Mouse (Mus musculus): ENCODE measurements at regions not wholly inside any gene's neighbourhood (a gene's known extent, or its start where the extent isn't known, plus 50 kb on each side); places are given as distances from the start of the nearest gene placed in this dataset.

GRCm38 (mm10) chr11:56442381-56442780 is 401.6 kb upstream of the Nmur2 start:
- no peak for DNase-seq

- DNase-seq, result no peak
These were observed 400.3 kb upstream of the Nmur2 start for GRCm38 (mm10) chr11:56441071-56441470.

DNA sequence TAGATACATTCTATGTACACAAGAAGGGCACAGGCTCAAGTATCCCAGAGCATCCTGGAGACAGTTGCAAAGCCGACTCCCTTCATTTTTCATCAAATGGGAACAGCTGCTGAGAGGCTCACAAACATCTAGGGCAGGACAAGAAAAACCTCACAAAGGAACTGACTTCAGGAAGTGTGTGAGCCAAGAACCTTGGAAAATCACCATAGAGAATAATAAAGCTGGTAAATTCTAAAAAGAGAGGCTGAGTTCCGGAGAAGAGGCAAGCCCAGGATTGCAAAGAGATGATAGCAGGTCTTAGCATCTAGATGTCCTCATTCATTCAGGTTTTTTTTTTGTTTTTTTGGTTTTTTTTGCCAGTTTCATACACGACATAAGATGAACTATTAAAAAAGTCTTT is 390.3 kb upstream of the Nmur2 start:
- DNase-seq, result peak; percentile 8

- no peak for DNase-seq
These were observed 344.0 kb upstream of the Nmur2 start for GRCm38 (mm10) chr11:56384761-56385160.

- DNase-seq, result peak; percentile 28
These were observed 336.7 kb upstream of the Nmur2 start for GRCm38 (mm10) chr11:56377535-56377934.

- DNase-seq, result no peak
These were observed 333.5 kb upstream of the Nmur2 start for GRCm38 (mm10) chr11:56374329-56374728.

GRCm38 (mm10) chr11:56373624-56374023 is 332.8 kb upstream of the Nmur2 start:
- no peak for DNase-seq

GRCm38 (mm10) chr11:56357690-56358089 is 316.9 kb upstream of the Nmur2 start:
- no peak for DNase-seq

GRCm38 (mm10) chr11:56351798-56352366 is 311.1 kb upstream of the Nmur2 start:
- no peak for DNase-seq

- DNase-seq, result no peak
These were observed 310.4 kb upstream of the Nmur2 start for GRCm38 (mm10) chr11:56351231-56351630.

DNA sequence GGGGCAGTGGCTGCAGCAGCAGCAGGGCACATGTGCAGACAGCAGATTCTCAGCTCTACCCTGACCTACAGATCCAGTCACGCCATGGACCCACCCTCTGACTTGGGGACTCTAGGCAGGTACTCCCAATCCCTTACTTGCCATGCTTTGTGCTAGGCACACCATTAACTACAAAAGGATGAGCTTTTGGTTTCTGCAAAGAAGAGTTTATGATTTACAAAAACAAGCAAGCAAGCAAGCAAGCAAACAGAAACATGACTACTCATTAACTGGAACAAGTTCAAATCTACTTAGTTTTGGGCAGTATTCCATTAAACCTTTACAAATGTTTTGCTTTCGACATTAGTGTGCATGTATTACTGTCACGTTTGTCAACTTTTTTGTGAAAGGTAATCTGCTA is 309.0 kb upstream of the Nmur2 start:
- no peak for DNase-seq

- DNase-seq, result no peak
These were observed 307.6 kb upstream of the Nmur2 start for GRCm38 (mm10) chr11:56348408-56348807.

DNA sequence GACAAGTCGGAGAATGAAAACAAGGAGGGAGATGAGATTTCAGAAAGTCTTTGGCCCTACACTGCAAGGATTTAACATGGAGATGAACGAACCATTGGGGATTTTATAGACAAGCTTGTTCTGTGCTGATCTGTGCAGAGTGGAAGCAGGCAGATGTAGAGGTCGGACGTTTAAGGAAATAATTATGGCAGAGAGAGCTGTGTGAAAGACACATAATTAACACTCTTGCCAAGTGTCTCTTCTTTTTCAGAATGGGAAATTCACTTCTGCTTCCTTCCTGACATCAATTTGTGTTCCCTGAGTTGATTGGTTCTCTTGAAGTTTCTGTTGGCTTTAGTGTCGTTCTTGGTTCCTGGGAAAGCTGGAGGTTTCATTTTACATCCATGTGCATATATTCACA is 302.3 kb upstream of the Nmur2 start:
- no peak for DNase-seq

DNA sequence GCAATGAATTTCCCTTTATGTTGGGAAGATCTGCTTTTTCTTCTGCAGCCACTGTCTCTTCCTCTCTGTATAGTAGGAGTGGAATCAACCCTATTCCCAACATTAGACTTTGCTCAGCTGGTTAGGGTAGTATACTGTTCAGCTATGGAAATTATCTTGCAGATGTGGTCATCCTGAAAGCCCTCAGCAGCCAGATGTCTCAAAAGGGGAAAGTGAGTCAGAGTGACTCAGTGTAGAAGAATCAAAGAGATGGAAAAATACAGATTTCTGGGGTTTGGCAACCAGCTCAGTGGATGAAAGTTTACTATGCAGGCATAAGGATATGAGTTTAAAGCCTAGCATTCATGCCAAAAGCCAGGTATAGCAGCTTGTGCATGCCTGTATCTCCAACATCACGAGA is 300.9 kb upstream of the Nmur2 start:
- no peak for DNase-seq

- DNase-seq, result no peak
These were observed 300.2 kb upstream of the Nmur2 start for GRCm38 (mm10) chr11:56341040-56341439.

- no peak for DNase-seq
These were observed 297.7 kb upstream of the Nmur2 start for GRCm38 (mm10) chr11:56338511-56338910.

DNA sequence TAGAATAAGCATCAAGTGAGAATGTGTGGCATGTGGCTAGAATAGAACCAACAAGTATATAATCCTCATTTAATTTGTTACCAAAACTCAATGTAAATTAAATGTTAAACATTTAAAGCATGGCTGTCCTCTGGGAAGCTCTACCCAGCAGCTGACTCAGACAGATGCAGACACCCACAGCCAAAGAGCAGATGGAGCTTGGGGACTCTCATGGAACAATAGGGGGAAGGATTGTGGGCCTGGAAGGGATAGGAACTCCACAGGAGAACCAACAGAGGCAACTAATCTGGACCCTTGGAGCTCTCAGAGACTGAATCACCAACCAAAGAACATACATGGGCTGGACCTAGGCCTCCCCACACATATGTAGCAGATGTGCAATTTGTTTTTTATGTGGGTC is 295.1 kb upstream of the Nmur2 start:
- DNase-seq, result peak; percentile 43

GRCm38 (mm10) chr11:56320293-56320692 is 279.5 kb upstream of the Nmur2 start:
- DNase-seq, result no peak

DNA sequence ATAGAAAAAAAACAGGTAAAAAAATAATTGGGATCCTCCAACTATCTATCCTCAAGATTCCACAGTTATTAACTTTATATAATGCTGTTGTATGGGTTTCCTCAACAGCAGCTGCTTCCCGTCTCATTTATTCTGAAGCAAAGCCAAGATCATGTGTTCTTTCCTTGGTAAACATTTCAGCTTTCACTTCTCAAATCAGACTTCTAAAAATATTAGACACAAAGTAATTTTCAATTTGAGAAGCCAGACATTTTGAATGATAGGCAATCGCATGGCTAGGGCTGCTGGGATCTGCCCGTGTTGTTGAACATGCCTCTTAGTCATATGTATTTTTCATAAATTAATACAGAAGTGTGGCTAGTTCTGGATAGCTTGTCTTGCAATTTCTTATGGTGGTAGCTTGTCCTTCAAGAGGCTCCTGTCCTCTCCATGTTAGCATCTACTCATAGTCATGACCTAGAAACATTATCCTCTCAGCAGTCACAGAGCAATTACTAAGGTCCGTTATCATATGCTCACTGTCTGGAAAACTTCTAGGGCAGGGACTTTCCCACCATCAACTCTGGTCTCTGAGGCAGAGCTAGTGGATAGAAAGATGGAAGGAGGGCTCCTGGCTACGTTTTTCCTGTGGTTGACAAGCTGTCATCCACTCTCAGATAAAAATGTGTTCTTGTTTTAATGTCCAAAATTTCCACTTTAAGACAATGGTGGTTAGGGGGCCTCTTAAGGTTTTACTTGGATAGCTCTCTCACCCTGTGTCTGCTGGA is 274.6 kb upstream of the Nmur2 start:
- no peak for DNase-seq

GRCm38 (mm10) chr11:56309549-56309948 is 268.7 kb upstream of the Nmur2 start:
- no peak for DNase-seq

- no peak for DNase-seq
These were observed 267.7 kb upstream of the Nmur2 start for GRCm38 (mm10) chr11:56308383-56309105.

DNA sequence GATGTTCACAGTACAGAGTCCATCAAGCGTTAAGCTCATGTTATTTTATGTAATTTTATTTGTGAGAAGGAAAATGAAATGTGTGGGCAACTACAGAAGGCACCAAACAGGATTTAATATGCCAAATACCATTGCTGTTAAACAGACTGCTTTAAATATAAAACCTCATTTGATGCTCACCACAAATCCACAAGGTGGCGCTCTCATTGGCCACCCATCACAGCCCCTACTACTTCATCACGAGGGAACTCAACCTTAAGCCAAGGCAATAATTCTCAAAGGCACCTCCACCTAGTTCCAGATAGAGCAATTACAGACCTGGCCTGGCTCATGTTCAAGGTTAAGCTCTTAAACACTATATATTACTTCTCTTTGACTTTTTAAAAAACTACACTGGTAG is 266.2 kb upstream of the Nmur2 start:
- DNase-seq, result no peak

- no peak for DNase-seq
These were observed 250.1 kb upstream of the Nmur2 start for GRCm38 (mm10) chr11:56290651-56291578.

Data from right cerebral cortex, adult 18-20 months (tissue).